Mouse (Mus musculus): ENCODE measurements around the gene F9. TPM values are rescaled to one million over a fixed set of nuclear protein-coding genes. Genes with fewer than 3 reads are reported as not detected.

Gene F9
- polyA plus RNA-seq (2014; fragmentation: Illumina TruSeq; extraction: RNeasy Lipid Tissue Mini Kit (QIAGEN cat#74804); ENCODE audit: low read depth, low replicate concordance): not detected

DNA sequence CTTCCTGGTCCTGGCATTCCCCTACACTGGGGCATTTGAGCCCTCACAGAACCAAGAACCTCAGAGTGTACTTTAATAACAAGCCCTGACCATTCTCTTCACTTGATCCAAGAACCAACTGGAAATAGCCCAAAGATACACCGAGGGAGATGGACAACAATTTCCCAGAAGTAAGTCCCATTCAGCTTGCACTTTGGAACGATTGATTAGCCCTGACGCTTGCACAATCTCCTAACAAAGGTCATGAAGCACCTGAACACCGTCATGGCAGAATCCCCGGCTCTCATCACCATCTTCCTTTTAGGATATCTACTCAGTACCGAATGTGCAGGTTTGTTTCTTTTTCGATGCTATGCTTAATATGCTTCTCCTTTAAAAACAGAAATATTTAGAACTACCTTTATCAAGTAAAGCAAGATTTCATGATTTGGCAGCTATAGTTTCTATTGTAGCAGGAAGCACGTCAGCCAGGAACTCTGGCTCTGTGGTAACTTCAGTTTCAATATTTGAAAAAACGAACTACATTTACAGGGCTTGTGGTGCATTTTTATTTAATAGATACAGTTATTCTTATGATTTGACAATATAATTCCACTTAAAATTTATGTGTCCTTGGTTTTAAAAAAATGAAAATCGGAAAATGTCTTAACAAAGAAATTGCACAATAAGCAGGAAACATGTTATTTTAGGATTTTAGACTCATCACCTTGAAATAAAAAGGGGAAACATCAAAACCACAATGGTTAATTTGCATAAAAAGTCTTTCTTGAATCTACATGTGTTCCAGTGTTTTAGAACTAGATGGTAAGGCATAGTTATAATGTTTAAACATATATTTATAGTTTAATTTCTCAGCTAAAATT is at the start of gene F9:
TSS of gene F9 (plus strand) at position 244 of the 863 bp plus-strand sequence.

Other genes with a start within 250 kb of the F9 start
- gene Mcf2, start 179.6 kb downstream of the F9 start, polyA plus RNA-seq (2014; fragmentation: Illumina TruSeq; extraction: RNeasy Lipid Tissue Mini Kit (QIAGEN cat#74804); ENCODE audit: low read depth, low replicate concordance): 0.20 TPM